Mouse (Mus musculus): Measurements from ENCODE around the gene Idua. TPM values are rescaled to one million over a fixed set of nuclear protein-coding genes. Genes with fewer than 3 reads are reported as not detected.
"Not testable (repeated sequence)": the region's sequence is repeated elsewhere in the genome, so short reads cannot be mapped to it uniquely, and the experiment has no call there.

The Idua gene
- polyA plus RNA-seq (2015; fragmentation: Nextera tagmentation; extraction: Ambion mirVana), result 10.2 and 11.1 TPM in 2 replicates

DNA sequence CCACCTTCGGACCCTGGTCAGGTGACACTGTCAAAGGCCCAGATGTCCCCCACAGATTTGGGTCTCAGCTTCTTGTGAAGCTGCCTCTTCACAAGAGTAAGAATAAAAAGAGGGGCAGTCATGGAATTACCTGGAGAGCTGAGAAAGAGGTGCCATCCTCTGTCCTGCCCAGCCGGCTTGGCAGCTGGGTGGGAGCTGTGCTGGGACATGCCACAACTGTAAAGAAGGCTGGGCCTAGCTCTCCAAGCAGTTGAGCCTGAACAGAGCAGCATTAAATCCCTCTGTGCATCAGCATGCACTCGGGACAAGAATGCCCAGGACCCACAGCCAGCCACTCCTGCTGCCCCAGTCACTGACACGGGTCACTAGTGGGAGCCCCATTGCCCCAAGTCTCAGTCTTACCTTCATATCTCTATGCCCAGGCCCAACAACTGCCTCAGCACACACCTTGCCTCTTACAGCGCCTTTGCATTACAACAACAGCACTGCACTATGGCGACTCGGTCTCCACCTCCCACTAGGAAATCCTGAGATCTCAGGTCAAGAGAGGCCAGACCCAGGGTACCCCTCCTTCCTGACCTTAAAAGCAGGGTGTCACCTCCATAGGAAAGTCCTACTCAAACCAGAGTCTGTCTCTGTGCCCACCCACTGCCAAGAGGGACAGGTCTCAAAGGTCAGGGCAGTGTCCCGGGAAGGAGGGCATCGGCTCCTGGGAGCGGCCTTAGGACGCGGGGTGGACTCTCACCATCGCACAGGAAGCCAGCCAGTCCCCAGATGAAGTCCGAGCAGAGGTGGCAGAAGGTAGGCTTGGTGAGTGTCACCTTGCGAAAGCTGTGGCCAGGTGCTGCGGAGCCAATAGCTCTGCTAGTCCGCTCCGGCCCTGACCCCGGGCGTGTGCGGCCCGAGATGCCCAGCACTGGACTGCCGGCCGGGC lies at the start of gene Idua:
Idua (plus strand) TSS at position 634 of the 934 bp plus-strand sequence.
- Histone ChIP-seq H3K9me3 (replicated peaks) (no peaks in the 10 kb centered on the region), H3K27ac (no peak within 1 kb of the TSS), H3K27me3 (peaks cover 12% of the 10 kb centered on the region; the same call in 1 of the 2 replicates), H3K4me3 (replicated peaks) (peak within 1 kb of the TSS; percentile 61), H3K4me2 (peak within 1 kb of the TSS; percentile 87), H3K36me3 (peaks cover 28% of the 10 kb centered on the region), H3K4me1 (peaks cover 18% of the 10 kb centered on the region), H3K9ac (peak within 1 kb of the TSS; percentile 76)
- ATAC-seq (replicated peaks; ENCODE audit: low FRiP score), result peak; percentile 79
- WGBS, result 9% methylated on average over 24 of the region's 24 CpGs

DNA sequence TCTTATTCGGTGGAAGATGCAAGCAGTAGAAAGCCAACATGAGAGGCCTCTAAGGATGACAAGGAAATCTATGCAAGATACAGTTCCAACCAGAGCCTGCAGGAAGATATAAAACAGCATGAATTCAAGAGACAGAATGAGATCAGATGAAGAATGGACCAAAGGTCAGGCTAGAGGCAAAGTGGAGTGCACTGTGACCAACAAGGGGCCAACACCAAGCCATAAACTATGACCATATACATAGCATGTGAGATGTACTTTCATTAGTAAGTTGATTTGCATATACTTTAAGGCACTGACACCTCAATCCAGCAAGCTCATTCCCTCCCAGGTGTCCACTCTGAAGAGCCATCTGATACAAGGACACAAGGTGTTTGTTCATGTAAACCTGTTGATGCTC lies 49.7 kb upstream of the Idua start:
- Histone ChIP-seq H3K27me3 (no peaks in the 10 kb centered on the region), H3K4me1 (no peaks in the 10 kb centered on the region), H3K9ac (no peak overlapping the region), H3K4me3 (replicated peaks) (no peak overlapping the region), H3K27ac (no peak overlapping the region), H3K9me3 (replicated peaks) (no peaks in the 10 kb centered on the region), H3K36me3 (peaks cover 97% of the 10 kb centered on the region), H3K4me2 (no peak overlapping the region)
- no peak for ATAC-seq (replicated peaks; ENCODE audit: low FRiP score)
- 95% methylated on average over 1 of the region's 1 CpGs for whole genome bisulfite sequencing

DNA sequence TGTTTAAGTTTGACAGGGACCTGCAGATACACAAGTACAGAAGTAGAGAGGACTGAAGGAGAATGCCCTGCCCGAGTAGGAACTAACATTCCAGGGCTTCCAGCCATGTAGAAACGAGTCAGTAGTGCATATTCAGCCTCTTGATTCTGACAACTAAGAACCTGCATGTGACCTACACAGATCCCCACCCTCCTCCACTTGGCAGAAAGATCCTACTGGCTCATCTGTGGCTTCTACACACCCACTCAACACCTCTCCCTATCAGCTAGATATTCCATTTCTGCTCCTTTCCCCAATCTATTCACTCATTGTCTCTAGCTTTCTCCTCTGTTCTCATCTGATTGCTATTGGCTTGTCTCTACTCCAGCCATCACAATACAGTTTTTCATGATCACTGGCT lies 38.3 kb upstream of the Idua start:
- Histone ChIP-seq H3K27ac (no peak overlapping the region), H3K4me1 (no peaks in the 10 kb centered on the region), H3K27me3 (no peaks in the 10 kb centered on the region), H3K4me3 (replicated peaks) (no peak overlapping the region), H3K4me2 (no peak overlapping the region), H3K9ac (no peak overlapping the region), H3K9me3 (replicated peaks) (no peaks in the 10 kb centered on the region), H3K36me3 (peaks cover 72% of the 10 kb centered on the region)
- WGBS, result 77% methylated on average over 2 of the region's 2 CpGs
- ATAC-seq (replicated peaks; ENCODE audit: low FRiP score), result no peak

DNA sequence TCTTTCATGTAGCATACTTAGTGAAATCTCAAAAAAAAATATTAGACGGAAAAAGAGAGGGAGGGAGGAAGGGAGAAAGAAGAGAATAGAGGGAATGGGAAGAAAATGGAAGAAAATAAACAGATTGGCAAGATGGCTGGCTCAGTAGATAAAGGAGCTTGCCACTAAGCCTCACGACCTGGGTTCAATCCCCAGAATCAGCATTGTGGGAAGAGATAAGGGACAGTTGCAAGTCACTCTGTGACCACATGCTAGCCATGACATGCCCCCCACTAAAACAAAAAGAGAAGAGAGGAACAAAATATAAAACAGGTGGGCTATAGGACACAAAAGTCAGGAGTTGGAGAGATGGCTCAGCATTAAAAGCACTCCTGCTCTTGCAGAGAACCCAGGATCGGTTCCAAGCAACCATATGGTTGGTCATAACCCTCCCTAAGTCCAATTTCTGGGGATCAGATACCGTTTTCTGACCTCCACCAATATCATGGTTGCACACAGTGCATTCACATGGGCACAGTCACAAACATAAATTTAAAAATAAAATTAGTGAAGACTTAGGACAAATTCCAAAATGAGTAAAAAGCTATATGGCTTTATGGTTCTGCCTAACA lies 34.0 kb upstream of the Idua start:
- Histone ChIP-seq H3K4me3 (replicated peaks) (no peak overlapping the region), H3K9ac (no peak overlapping the region), H3K4me2 (no peak overlapping the region), H3K9me3 (replicated peaks) (no peaks in the 10 kb centered on the region), H3K36me3 (peaks cover 38% of the 10 kb centered on the region), H3K27me3 (no peaks in the 10 kb centered on the region), H3K27ac (no peak overlapping the region), H3K4me1 (peaks cover 27% of the 10 kb centered on the region)
- ATAC-seq (replicated peaks; ENCODE audit: low FRiP score), result no peak
- 85% methylated on average over 4 of the region's 4 CpGs for WGBS

DNA sequence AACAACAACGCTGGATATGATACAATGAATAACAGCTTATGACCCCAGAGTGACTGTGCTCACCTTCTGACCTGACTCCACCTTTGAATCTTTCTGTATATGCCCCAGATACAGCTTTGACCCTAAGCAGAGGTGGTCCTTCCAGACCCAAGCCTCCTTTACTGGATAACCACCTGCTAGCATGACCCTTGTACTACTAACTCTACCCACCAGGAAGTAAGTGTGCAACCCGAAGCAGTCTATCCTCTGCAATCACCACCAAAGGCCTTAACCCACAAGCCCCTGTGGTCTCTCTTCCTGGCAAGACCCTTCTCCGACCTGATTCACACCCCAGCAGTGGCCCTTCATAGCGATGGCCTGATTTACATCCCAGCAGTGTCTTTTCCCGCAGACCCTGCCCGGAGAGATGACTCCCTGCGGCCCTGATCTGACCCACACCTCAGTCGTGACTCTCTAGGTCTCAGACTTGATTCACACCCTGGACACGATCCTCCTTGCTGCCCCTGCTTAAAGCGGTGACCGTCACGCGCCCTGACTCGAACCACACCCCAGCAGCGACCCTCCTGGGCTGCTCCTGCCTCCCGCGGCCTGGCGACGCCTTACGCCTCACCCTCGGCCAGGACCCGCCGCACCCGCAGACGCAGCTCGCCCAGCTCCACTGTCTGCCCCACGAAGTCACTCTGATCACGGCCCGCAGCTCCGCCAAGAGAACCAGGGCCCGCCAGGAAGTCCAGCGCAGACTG lies 31.1 kb upstream of the Idua start:
- H3K9ac ChIP-seq, result peak overlapping the region; percentile 91
- no peaks in the 10 kb centered on the region for H3K27me3 ChIP-seq
- peak; percentile 90 for ATAC-seq (replicated peaks; ENCODE audit: low FRiP score)
- peaks cover 27% of the 10 kb centered on the region for H3K4me1 ChIP-seq
- H3K4me3 ChIP-seq (replicated peaks), result peak overlapping the region; percentile 79
- peak overlapping the region; percentile 79 for H3K4me2 ChIP-seq
- peak overlapping the region; percentile 89 for H3K27ac ChIP-seq
- H3K36me3 ChIP-seq, result peaks cover 10% of the 10 kb centered on the region
- WGBS, result 2% methylated on average over 32 of the region's 32 CpGs
- H3K9me3 ChIP-seq (replicated peaks), result no peaks in the 10 kb centered on the region

DNA sequence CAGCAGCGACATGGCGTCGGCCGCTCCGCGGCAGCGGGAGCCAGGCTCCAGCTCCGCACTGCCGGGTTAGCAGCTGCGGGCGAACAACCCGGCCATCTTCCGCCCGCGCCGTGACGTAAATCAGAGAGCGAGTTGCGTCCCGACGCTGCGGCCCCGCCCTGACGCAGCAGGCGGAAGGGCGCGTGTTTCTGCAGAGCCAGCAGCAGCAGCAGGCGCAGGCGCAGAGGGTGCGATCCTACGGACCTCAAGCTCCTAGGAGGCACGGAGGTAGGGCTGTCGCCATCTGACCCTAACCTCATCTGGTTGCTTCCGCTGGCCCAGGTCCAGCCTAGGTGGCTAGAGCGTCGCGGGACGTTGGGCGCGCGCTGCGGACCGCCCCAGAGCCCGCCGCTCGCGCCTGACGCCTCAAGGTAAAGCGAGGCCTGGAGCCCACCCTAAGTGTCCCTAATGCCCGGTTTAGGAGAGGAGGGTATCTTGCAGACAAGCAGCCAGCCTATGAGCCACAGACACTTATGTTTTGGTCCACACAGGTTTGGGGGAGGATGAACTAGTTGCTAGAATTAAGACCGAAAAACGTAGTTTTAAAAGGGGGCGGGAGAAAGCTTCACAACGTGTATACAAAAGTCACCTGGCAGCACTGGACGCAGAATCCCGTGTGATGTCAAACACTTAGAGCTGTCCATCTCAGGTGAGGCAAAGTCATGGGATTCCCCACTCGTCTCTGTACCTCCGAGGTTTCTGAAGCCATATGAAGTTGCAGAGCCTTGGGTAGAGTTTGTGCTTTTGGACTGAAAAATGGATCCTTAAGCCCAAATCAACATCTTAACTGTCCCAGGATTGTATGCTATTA lies 30.3 kb upstream of the Idua start, which contains the start of the genes Gak and Tmem175:
Gak (minus strand) TSS at position 122 of the 850 bp plus-strand sequence.
Tmem175 (plus strand) TSS at position 137 of the 850 bp plus-strand sequence.
- Histone ChIP-seq H3K9ac (peak within 1 kb of the TSS; percentile 91), H3K27me3 (no peaks in the 10 kb centered on the region), H3K36me3 (peaks cover 3% of the 10 kb centered on the region; the same call in 1 of the 2 replicates), H3K27ac (peak within 1 kb of the TSS; percentile 89), H3K4me1 (peaks cover 27% of the 10 kb centered on the region), H3K4me2 (peak within 1 kb of the TSS; percentile 79), H3K9me3 (replicated peaks) (no peaks in the 10 kb centered on the region), H3K4me3 (replicated peaks) (peak within 1 kb of the TSS; percentile 79)
- peak; percentile 97 for ATAC-seq (replicated peaks; ENCODE audit: low FRiP score)
- under 1% methylated on average over 58 of the region's 58 CpGs for WGBS

DNA sequence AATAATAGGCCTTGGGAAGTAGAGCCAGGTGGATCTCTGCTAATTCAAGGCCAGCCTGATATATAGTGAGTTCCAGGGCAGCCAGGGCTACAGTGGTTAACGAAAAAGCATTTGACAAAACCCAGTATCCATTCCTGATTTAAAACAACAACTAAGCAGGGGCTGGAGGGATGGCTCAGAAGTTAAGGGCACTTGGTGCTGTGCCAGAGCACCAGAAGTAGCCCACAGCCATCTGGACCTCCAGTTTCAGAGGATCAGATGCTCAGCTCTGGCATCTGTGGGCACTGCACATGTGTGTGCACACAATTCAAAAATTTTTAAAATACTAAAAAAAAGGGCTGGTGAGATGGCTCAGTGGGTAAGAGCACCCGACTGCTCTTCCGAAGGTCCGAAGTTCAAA lies 26.5 kb upstream of the Idua start:
- Histone ChIP-seq H3K36me3 (no peaks in the 10 kb centered on the region; the same call in 1 of the 2 replicates), H3K9me3 (replicated peaks) (no peaks in the 10 kb centered on the region), H3K27ac (no peak overlapping the region), H3K27me3 (no peaks in the 10 kb centered on the region), H3K4me1 (peaks cover 11% of the 10 kb centered on the region), H3K4me2 (no peak overlapping the region), H3K4me3 (replicated peaks) (no peak overlapping the region), H3K9ac (no peak overlapping the region)
- ATAC-seq (replicated peaks; ENCODE audit: low FRiP score), result no peak
- WGBS, result 81% methylated on average over 4 of the region's 4 CpGs

DNA sequence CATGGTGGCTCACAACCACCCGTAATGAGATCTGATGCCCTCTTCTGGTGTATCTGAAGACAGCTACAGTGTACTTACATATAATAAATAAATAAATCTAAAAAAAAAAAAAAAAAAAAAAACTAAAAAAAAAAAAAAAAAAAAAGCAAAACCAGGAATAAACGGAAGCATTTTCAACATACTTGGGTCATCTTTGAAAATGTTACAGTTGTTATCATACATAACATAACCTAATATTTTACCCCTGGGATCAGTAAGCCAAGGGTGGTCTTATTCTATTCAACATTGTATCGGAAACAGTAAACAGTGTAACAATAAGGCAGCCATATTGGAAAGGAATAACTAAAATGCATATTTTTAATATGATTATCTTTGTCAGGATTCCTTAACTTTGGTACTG lies 26.0 kb upstream of the Idua start:
- H3K9me3 ChIP-seq (replicated peaks); H3K4me3 ChIP-seq (replicated peaks); H3K4me2 ChIP-seq; ATAC-seq (replicated peaks; ENCODE audit: low FRiP score); H3K27ac ChIP-seq; H3K9ac ChIP-seq; H3K36me3 ChIP-seq; H3K27me3 ChIP-seq; H3K4me1 ChIP-seq: not testable (repeated sequence)
- 89% methylated on average over 2 of the region's 3 CpGs for WGBS

DNA sequence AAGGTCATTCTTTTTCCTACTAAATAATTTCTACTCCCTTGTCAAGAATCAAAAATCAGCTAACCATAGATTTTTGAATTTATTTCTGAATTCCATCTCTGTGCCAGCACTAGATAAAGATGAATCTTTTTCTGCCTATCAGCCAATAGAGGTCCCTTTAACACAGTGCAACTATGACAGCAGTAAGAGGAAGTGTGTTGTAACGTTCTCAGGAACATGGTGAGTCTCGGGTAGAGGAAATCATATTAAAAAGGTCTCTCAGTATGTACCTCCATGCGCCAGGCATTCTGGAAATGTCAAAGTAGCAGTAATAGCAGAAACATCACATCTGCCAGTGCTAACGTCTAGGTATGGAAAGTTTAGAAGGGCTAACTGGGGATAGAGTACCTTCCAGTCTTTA lies 24.0 kb upstream of the Idua start:
- Histone ChIP-seq H3K4me3 (replicated peaks) (no peak overlapping the region), H3K9me3 (replicated peaks) (no peaks in the 10 kb centered on the region), H3K4me2 (no peak overlapping the region), H3K27ac (no peak overlapping the region), H3K27me3 (no peaks in the 10 kb centered on the region), H3K36me3 (no peaks in the 10 kb centered on the region; the same call in none of the 2 replicates), H3K9ac (no peak overlapping the region), H3K4me1 (no peaks in the 10 kb centered on the region)
- ATAC-seq (replicated peaks; ENCODE audit: low FRiP score), result no peak
- WGBS, result 72% methylated on average over 4 of the region's 4 CpGs

DNA sequence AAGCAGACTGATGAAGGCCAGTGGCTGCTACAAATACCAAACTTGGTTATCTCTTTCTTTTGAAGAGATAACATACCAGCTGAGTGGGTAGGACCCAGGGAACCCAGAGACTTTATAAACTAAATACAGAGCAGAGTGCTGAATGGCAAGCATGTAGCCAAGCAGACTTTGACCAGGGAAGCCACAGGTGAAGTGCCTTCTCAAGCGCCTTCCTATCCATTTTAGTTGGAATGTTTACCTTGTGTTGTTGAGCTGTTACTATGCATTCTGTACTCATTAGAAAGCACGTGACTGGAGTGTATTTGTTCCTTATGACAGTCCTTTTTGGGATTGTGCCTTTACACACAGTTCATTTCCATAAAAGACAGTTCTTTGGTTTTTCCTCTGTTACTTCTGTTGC lies 16.5 kb upstream of the Idua start:
- no peak for ATAC-seq (replicated peaks; ENCODE audit: low FRiP score)

More for the DNA sequence above, 16.5 kb upstream of the Idua start:
- Histone ChIP-seq H3K36me3 (peaks cover 71% of the 10 kb centered on the region), H3K4me2 (no peak overlapping the region), H3K9ac (no peak overlapping the region), H3K9me3 (replicated peaks) (no peaks in the 10 kb centered on the region), H3K27me3 (no peaks in the 10 kb centered on the region), H3K27ac (no peak overlapping the region), H3K4me3 (replicated peaks) (no peak overlapping the region), H3K4me1 (no peaks in the 10 kb centered on the region)
- WGBS, result 89% methylated on average over 2 of the region's 2 CpGs

Measured in kidney, embryonic 15.5 days (tissue).